Mouse (Mus musculus): ENCODE measurements around the gene Pcbd1. TPM values are rescaled to one million over a fixed set of nuclear protein-coding genes. Genes with fewer than 3 reads are reported as not detected.

Pcbd1 gene
- 10 to 100 TPM; 12.1 to 16.6 TPM for total RNA-seq (2021)

- intact Hi-C loops (cut with DNase I), result no loop called here
- DNase-seq, result peak; percentile 67
Observed at GRCm38 (mm10) chr10:61089170-61090142, at the start of gene Pcbd1. Pcbd1 (plus strand) TSS chr10:61089331.

DNA sequence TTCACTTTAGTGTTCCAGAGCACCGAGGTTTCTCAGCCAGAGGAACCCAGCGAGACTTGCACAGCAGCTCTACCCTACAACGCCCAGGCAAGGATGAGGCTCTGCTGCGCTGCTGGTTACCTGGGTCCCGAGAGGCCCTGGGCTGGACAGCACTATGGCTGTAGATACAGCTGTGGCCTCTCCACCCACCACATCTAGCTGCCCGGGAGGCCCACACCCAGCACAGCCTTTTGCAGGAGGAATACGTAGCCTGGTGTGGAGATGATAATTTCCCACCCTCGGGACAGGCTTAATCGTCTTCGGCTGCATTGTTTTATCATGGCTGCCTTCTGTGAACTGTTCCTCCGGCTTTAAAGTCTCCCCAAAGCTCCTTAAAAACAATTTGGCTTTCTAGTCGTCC, 49.5 kb upstream of the Pcbd1 start:
- intact Hi-C loops (cut with DNase I), result no loop called here
- no peak for DNase-seq

DNA sequence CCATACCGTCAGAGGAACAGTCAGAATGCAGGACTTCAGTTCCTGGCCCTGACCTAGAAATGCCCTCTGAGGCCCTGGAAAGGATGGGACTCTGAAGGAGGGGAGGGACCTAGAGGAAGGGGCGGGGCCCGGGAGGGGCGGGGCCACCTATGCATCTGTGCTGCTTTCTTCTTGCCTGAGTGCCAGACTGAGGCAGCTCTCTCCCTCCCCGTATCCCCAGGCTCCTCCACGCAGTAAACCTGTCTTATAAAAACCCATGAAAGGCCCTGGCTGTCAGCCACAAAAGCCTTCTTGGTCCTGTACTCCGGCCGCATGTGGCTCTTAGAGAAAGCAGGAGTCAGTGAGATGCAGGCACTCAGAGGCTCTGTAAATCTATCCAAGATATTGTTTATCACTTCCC, 44.0 kb upstream of the Pcbd1 start:
- intact Hi-C loops (cut with DNase I), result no loop called here
- DNase-seq, result no peak

DNA sequence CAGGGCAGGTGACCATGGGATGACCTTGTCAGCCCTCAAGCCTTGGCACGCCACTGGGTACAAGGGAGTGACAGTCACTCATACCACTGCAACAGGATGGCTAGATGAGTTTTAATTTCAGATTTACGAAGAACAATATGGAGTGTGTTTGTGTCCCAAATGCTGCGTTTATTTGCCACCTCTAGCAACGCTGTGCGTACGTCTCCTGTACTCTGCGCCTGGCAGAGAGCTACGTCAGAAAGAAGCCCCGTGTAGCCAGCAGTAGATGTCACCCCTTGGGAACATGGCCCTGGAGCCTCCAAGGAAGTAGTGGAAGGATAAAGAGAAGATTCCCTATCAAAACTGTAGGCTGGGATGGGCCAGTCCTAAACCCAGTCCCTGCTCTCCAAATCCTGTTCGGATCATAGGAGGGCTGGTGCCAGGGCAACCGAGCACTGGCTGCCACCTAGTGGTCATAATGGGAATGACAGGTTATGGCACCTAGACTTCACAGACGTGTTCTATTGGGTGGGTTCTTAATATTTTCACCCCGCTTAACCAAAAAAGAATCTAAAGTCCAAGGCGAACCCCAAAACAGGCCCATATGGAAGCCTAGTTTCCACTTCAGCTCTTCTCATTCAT, 37.0 kb upstream of the Pcbd1 start:
- DNase-seq, result peak; percentile 75
- intact Hi-C loops (cut with DNase I), result loop anchor here (5.0 kb wide), 2 partner anchors 220 to 275 kb away; partner anchors contain the start of gene Unc5b

DNA sequence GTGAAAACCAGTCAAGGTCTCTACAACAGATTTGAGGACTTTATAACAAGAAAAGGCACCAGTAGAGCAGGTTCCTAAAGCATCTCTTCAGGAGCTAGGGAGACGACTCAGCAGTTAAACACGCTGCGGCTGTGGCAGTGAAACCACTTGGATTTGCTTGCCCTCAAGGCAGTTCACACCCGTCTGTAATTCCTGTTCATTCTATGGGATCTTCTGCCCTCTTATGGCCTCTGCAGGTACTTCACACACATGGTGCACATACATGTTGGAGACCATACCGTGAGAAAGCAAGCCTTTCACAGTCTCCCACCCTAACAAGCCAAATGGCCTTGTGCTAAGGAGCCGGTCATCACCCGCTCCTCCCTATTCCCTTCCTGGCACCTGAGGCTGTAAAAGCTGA, 32.5 kb upstream of the Pcbd1 start:
- no peak for DNase-seq
- intact Hi-C loops (cut with DNase I), result no loop called here

DNA sequence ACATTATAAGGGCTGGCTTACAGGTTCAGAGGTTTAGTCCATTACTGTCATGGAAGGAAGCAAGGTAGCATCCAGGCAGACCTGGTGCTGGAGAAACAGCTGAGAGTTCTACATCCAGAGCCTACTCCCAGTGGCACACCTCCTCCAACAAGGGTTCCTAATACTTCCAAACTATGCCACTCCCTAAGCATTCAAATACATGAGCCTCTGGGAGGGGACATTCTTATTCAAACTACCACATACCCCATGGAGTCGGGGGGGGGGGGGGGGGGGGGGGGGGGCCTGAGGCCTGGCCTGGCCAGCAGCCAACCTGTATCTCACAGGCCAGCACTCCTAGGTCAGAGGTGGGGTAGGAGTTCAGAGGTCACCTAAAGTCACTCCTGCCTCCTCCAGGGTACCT, 30.0 kb upstream of the Pcbd1 start:
- intact Hi-C loops (cut with DNase I), result no loop called here

DNA sequence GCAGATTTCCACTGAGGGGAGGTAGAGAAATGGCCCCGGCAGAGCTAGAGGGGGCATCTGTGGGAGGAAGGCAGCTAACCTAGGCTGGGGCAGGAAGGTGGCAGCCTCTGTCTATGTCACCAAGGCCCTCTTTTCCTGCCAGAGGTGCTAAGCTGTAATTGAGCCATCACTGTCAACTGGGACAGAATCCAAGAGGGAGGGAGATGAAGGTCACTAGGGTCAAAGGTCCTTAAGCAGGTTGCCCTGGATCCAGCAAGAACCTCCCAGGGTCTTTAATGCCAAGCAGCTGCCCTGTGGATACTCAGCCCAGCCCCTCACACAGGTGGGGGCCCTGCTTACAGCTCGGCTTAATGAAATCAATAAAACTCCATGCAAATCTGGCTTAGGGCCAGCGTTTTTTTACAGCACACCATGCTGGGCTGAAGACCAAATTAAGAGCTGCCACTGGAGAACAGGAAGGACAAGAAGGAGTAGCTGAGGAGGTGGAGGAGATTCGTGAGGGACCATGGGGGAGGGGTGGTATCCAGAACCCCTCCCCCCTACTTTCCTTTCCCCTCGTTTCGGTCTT, 29.5 kb upstream of the Pcbd1 start:
- no peak for DNase-seq
- intact Hi-C loops (cut with DNase I), result no loop called here

More for the DNA sequence above, 30.0 kb upstream of the Pcbd1 start:
- DNase-seq, result no peak

DNA sequence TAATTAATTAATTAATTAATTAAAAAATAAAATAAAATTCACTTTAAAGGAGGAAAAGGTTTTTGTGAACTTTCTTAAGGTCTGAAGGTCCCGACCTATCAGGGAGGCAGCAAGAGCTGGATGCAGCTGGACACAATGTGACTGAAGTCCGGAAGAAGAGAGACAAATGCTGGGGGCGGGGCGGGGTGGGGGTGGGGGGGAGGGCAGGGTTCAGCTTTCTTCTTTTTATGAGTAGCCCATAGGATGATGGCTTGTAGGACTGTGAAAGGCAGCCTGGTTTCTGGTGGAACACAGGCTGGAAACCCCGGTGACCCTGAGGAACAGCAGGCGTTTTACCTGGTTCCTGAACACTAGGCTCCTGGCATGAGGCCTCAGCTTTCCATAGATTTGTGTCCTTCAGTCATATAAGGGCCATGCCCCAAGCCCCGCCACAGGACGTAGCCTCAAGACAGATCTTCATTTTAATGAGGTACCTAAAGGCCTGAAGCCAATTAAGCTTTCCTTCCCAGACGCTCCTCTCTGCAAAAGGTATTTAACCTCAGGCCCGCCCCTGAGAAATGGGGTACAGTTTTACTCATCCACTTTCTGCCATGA, 25.8 kb upstream of the Pcbd1 start:
- DNase-seq, result no peak
- intact Hi-C loops (cut with DNase I), result no loop called here

- peak; percentile 42 for DNase-seq
- intact Hi-C loops (cut with DNase I), result no loop called here
Observed at GRCm38 (mm10) chr10:61064635-61065034, 24.5 kb upstream of the Pcbd1 start.

DNA sequence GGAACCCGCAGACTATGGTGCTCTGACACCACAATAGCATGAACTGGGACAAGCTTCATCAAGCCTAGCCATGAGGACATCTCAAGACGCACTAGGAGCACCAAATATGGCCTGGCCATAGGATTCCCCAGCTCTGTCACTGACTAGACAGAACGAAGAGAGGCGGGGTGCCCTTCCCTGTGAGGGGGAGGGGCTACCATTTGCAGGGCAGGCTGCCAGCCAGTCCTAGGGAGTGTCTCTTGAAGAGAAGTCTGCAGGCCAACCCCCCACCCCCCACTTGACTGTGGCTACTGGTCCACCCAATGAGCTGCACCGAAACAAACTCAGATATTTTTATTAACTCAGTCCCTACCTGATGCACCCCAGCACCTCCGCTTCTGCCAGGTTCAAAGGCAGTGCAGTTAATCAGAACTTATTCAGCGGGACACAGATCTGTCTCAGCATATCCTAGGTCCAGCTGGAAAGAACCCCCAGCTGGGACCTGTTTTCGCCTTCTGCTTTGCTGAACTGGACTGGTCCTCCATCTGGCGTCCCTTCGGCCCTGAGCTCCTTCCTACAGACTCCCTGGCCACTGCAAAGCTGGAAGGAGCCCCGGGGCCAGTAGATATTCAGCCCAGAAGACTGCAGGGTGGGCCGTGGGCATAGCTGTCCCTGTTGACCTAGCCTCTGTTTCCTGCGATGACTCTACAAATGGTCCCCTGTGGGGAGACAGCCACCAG, 23.7 kb upstream of the Pcbd1 start:
- intact Hi-C loops (cut with DNase I), result no loop called here
- DNase-seq, result peak; percentile 78

GRCm38 (mm10) chr10:61068436-61069192, 20.5 kb upstream of the Pcbd1 start:
- intact Hi-C loops (cut with DNase I), result no loop called here
- DNase-seq, result peak; percentile 54

DNA sequence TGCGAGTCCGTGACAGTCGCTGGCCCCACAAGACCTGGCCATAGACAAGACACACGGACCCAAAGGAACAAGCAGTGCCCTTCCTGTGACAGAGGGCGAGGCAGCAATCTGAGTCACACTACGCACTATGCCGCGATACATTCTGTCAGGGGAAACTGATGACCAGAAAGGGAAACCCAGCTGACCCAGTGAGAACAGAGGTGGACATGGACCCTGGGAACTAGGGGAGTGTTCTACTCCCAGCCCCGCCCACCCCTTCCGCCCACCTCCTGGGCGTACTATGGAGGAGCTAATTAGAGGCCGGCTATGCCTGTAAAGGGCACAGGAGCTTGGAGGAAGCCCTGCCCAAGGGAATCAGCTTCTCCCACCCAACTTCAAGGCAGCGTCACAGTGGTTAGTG, 19.9 kb upstream of the Pcbd1 start:
- intact Hi-C loops (cut with DNase I), result no loop called here

GRCm38 (mm10) chr10:61072324-61072723, 16.8 kb upstream of the Pcbd1 start:
- intact Hi-C loops (cut with DNase I), result no loop called here

More for the DNA sequence above, 19.9 kb upstream of the Pcbd1 start:
- DNase-seq, result no peak

DNA sequence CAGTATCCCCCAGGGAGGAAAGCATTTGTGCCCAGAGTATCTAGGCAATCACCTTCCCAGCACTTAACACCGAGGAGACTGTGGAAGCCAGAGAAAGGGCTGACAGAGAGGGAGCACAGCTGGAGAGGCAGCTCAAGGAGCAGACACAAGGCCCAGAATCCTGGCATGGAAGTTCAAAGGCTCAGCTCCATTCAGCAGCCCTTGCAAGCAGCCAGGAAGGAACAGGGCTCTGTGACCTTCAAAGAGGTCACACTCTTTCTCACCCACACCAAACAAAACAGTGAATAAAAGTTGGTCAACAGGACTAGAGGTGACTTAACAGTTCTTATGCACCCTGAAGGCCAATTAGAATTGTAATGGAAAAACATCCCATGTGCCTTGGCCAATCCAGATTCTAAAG, 14.5 kb upstream of the Pcbd1 start:
- no peak for DNase-seq
- intact Hi-C loops (cut with DNase I), result no loop called here

More at GRCm38 (mm10) chr10:61072324-61072723, 16.8 kb upstream of the Pcbd1 start:
- peak; percentile 50 for DNase-seq

DNA sequence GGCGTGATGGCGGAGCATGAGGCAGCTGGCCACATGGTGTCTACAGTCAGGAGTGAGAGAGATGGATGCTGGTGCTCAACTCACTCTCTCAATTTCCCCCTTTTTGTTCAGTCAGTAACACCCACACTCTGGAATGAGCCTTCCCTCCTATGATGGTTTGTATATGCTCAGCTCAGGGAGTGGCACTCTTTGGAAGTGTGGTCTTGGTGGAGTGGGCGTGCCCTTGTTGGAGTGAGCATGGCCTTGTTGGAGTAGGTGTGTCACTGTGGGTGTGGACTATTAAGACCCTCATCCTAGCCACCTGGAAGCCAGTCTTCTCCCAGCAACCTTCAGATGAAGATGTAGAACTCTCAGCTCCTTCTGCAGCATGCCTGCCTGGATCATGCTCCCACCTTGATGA, 13.5 kb upstream of the Pcbd1 start:
- DNase-seq, result no peak
- intact Hi-C loops (cut with DNase I), result no loop called here

DNA sequence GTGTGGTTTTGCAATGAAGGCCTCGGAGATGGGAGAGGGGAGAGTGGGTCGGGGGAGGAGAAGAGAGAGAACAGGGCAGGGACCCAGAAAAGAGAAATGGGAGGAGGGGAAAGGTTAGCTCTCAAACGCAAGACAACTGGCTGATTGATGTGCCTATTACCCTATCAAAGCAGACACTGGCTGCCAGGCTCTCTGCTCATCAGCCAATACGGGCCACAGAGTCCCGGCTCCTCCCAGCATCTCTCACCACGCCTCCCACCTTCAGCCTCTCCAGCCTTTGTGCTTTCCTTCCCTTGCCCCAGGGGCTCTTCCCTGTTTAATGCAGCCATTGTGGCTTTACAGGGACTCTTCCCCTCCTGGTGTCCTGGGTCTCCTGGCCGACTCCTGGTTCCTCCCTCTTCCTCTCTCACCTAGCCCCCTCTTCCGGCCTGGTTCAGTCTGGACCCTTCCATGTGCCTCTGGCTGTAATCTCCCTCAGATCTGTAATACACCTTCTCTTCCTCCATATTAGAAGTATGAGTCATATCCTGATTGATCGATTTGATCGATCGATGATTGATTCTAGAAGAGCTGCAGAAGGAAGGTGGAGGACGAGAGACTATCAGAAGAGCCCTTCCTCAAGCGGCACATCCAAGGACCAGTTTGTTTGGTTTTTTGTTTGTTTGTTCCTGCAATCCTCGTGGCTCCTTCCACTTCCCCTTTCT, 8.8 kb upstream of the Pcbd1 start:
- DNase-seq, result peak; percentile 76
- intact Hi-C loops (cut with DNase I), result no loop called here

GRCm38 (mm10) chr10:61080931-61081255, 8.2 kb upstream of the Pcbd1 start:
- intact Hi-C loops (cut with DNase I), result no loop called here
- no peak for DNase-seq

- intact Hi-C loops (cut with DNase I), result no loop called here
- DNase-seq, result no peak
Observed at GRCm38 (mm10) chr10:61085364-61085763, 3.8 kb upstream of the Pcbd1 start.

- intact Hi-C loops (cut with DNase I), result no loop called here
- DNase-seq, result peak; percentile 44
Observed at GRCm38 (mm10) chr10:61086502-61086901, 2.6 kb upstream of the Pcbd1 start.
